Mouse (Mus musculus): ENCODE measurements at regions not wholly inside any gene's neighbourhood (a gene's known extent, or its start where the extent isn't known, plus 50 kb on each side); places are given as distances from the start of the nearest gene placed in this dataset.

GRCm38 (mm10) chr15:63724543-63725186, 120.3 kb downstream of the Gsdmc2 start:
- no peak overlapping the region for H3K4me3 ChIP-seq (ENCODE audit: low read depth, low read length)
- WGBS = 67% methylated on average over 5 of the region's 5 CpGs
- no peak overlapping the region for H3K27ac ChIP-seq (ENCODE audit: insufficient read depth, low read depth, low read length)
- H3K36me3 ChIP-seq (ENCODE audit: control insufficient read depth, insufficient read depth, low read length) = no peaks in the 10 kb centered on the region
- no peaks in the 10 kb centered on the region for H3K27me3 ChIP-seq (ENCODE audit: control insufficient read depth, insufficient read depth, low read length)
- no peaks in the 10 kb centered on the region; the same call in 1 of the 2 replicates for H3K4me1 ChIP-seq (ENCODE audit: control insufficient read depth, insufficient read depth, insufficient read length, low read length)
- TF ChIP-seq CTCF (IDR thresholded peaks at IDR 0.05; ENCODE audit: extremely low read depth, insufficient read length, insufficient replicate concordance, low read depth, low read length) (no peak), POLR2A (IDR thresholded peaks at IDR 0.05; ENCODE audit: low read depth, low read length) (no peak)

GRCm38 (mm10) chr15:63722991-63723390, 122.0 kb downstream of the Gsdmc2 start:
- Histone ChIP-seq H3K27me3 (ENCODE audit: control insufficient read depth, insufficient read depth, low read length) (no peaks in the 10 kb centered on the region), H3K4me3 (ENCODE audit: low read depth, low read length) (no peak overlapping the region), H3K36me3 (ENCODE audit: control insufficient read depth, insufficient read depth, low read length) (no peaks in the 10 kb centered on the region), H3K27ac (ENCODE audit: insufficient read depth, low read depth, low read length) (no peak overlapping the region), H3K4me1 (ENCODE audit: control insufficient read depth, insufficient read depth, insufficient read length, low read length) (no peaks in the 10 kb centered on the region; the same call in 1 of the 2 replicates)
- TF ChIP-seq POLR2A (IDR thresholded peaks at IDR 0.05; ENCODE audit: low read depth, low read length) (no peak), CTCF (IDR thresholded peaks at IDR 0.05; ENCODE audit: extremely low read depth, insufficient read length, insufficient replicate concordance, low read depth, low read length) (no peak)
- WGBS = 83% methylated on average over 9 of the region's 9 CpGs

GRCm38 (mm10) chr15:63721669-63722357, 123.2 kb downstream of the Gsdmc2 start:
- Histone ChIP-seq H3K4me1 (ENCODE audit: control insufficient read depth, insufficient read depth, insufficient read length, low read length) (no peaks in the 10 kb centered on the region; the same call in 1 of the 2 replicates), H3K36me3 (ENCODE audit: control insufficient read depth, insufficient read depth, low read length) (no peaks in the 10 kb centered on the region), H3K4me3 (ENCODE audit: low read depth, low read length) (no peak overlapping the region), H3K27me3 (ENCODE audit: control insufficient read depth, insufficient read depth, low read length) (no peaks in the 10 kb centered on the region), H3K27ac (ENCODE audit: insufficient read depth, low read depth, low read length) (no peak overlapping the region)
- WGBS = 55% methylated on average over 3 of the region's 3 CpGs
- no peak for TF ChIP-seq POLR2A (IDR thresholded peaks at IDR 0.05; ENCODE audit: low read depth, low read length)
- peak; percentile 76; the same call in 1 of the 2 replicates for TF ChIP-seq CTCF (IDR thresholded peaks at IDR 0.05; ENCODE audit: extremely low read depth, insufficient read length, insufficient replicate concordance, low read depth, low read length)

- no peak overlapping the region for H3K4me3 ChIP-seq (ENCODE audit: low read depth, low read length)
- H3K27me3 ChIP-seq (ENCODE audit: control insufficient read depth, insufficient read depth, low read length) = no peaks in the 10 kb centered on the region
- no peaks in the 10 kb centered on the region for H3K36me3 ChIP-seq (ENCODE audit: control insufficient read depth, insufficient read depth, low read length)
- 95% methylated on average over 8 of the region's 8 CpGs for WGBS
- H3K27ac ChIP-seq (ENCODE audit: insufficient read depth, low read depth, low read length) = no peak overlapping the region
- no peaks in the 10 kb centered on the region; the same call in 1 of the 2 replicates for H3K4me1 ChIP-seq (ENCODE audit: control insufficient read depth, insufficient read depth, insufficient read length, low read length)
- TF ChIP-seq CTCF (IDR thresholded peaks at IDR 0.05; ENCODE audit: extremely low read depth, insufficient read length, insufficient replicate concordance, low read depth, low read length) (no peak), POLR2A (IDR thresholded peaks at IDR 0.05; ENCODE audit: low read depth, low read length) (no peak)
Observed at GRCm38 (mm10) chr15:63717812-63718211, 127.2 kb downstream of the Gsdmc2 start.

- Histone ChIP-seq H3K27ac (ENCODE audit: insufficient read depth, low read depth, low read length) (no peak overlapping the region), H3K27me3 (ENCODE audit: control insufficient read depth, insufficient read depth, low read length) (no peaks in the 10 kb centered on the region), H3K4me3 (ENCODE audit: low read depth, low read length) (no peak overlapping the region), H3K4me1 (ENCODE audit: control insufficient read depth, insufficient read depth, insufficient read length, low read length) (peaks cover 2% of the 10 kb centered on the region; the same call in 1 of the 2 replicates), H3K36me3 (ENCODE audit: control insufficient read depth, insufficient read depth, low read length) (no peaks in the 10 kb centered on the region)
- 93% methylated on average over 3 of the region's 3 CpGs for WGBS
- TF ChIP-seq POLR2A (IDR thresholded peaks at IDR 0.05; ENCODE audit: low read depth, low read length) (no peak), CTCF (IDR thresholded peaks at IDR 0.05; ENCODE audit: extremely low read depth, insufficient read length, insufficient replicate concordance, low read depth, low read length) (no peak)
Observed at GRCm38 (mm10) chr15:63713697-63714096, 131.3 kb downstream of the Gsdmc2 start.

GRCm38 (mm10) chr15:63710381-63710780, 134.6 kb downstream of the Gsdmc2 start:
- WGBS = 18% methylated on average over 5 of the region's 5 CpGs
- no peaks in the 10 kb centered on the region for H3K27me3 ChIP-seq (ENCODE audit: control insufficient read depth, insufficient read depth, low read length)
- H3K4me3 ChIP-seq (ENCODE audit: low read depth, low read length) = no peak overlapping the region
- TF ChIP-seq CTCF (IDR thresholded peaks at IDR 0.05; ENCODE audit: extremely low read depth, insufficient read length, insufficient replicate concordance, low read depth, low read length) = no peak
- TF ChIP-seq POLR2A (IDR thresholded peaks at IDR 0.05; ENCODE audit: low read depth, low read length) = no peak
- H3K36me3 ChIP-seq (ENCODE audit: control insufficient read depth, insufficient read depth, low read length) = no peaks in the 10 kb centered on the region
- peaks cover 2% of the 10 kb centered on the region; the same call in 1 of the 2 replicates for H3K4me1 ChIP-seq (ENCODE audit: control insufficient read depth, insufficient read depth, insufficient read length, low read length)
- peak overlapping the region; percentile 71 for H3K27ac ChIP-seq (ENCODE audit: insufficient read depth, low read depth, low read length)

GRCm38 (mm10) chr15:63709270-63709933, 135.6 kb downstream of the Gsdmc2 start:
- peaks cover 2% of the 10 kb centered on the region; the same call in 1 of the 2 replicates for H3K4me1 ChIP-seq (ENCODE audit: control insufficient read depth, insufficient read depth, insufficient read length, low read length)
- no peak overlapping the region for H3K27ac ChIP-seq (ENCODE audit: insufficient read depth, low read depth, low read length)
- TF ChIP-seq POLR2A (IDR thresholded peaks at IDR 0.05; ENCODE audit: low read depth, low read length) (no peak), CTCF (IDR thresholded peaks at IDR 0.05; ENCODE audit: extremely low read depth, insufficient read length, insufficient replicate concordance, low read depth, low read length) (no peak)
- WGBS = 86% methylated on average over 4 of the region's 4 CpGs
- no peaks in the 10 kb centered on the region for H3K27me3 ChIP-seq (ENCODE audit: control insufficient read depth, insufficient read depth, low read length)
- H3K36me3 ChIP-seq (ENCODE audit: control insufficient read depth, insufficient read depth, low read length) = no peaks in the 10 kb centered on the region
- H3K4me3 ChIP-seq (ENCODE audit: low read depth, low read length) = no peak overlapping the region

Data from small intestine, adult 2 months (tissue).